ENCODE assay signal across 22 mouse cellular contexts in the genomic region with DNA sequence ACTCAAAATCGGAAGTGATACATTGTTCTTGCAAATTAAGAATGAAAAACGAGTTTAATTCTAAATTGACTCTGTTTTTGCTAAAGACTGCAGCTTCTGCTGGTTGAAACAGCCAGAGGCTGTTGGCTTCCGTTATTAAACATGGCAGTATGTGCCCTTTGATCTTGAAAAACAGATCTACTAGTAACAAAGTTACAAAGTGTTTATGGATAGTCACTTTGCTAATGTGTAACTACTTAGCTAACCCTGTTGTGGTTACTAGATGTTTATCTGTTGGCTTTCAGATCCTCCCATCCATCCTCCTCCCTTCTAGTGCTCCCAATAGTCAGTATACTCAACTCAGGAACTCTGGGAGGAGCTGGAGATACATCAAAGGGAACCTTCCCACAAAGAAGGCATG. TPM values are rescaled to one million over a fixed set of nuclear protein-coding genes. Genes with fewer than 3 reads are reported as not detected.
"Had no signal": no experiment of that assay in that cellular context is flagged by ENCODE, and none has a peak within 500 bp of the region (broad histone marks: within the 10 kb centered on the region; RNA-seq: fewer than 3 reads in every experiment).

No protein-coding gene starts in this region.

- H3K27me3 ChIP-seq: limb, embryonic 12.5 days; limb, embryonic 15.5 days; liver, embryonic 15.5 days; midbrain, embryonic 12.5 days; midbrain, embryonic 15.5 days; neural tube, embryonic 12.5 days; neural tube, embryonic 15.5 days had no signal

- H3K4me3 ChIP-seq: layer of hippocampus, adult 2 months; left cerebral cortex, adult 2 months; limb, embryonic 12.5 days; limb, embryonic 15.5 days; liver, embryonic 15.5 days; midbrain, embryonic 12.5 days; midbrain, embryonic 15.5 days; neural tube, embryonic 12.5 days; neural tube, embryonic 15.5 days had no signal

- H3K36me3 ChIP-seq: limb, embryonic 12.5 days; limb, embryonic 15.5 days; liver, embryonic 15.5 days; midbrain, embryonic 12.5 days; midbrain, embryonic 15.5 days; neural tube, embryonic 12.5 days; neural tube, embryonic 15.5 days had no signal

- H3K9ac ChIP-seq: limb, embryonic 12.5 days; limb, embryonic 15.5 days; liver, embryonic 15.5 days; lung, embryonic 14.5 days; midbrain, embryonic 12.5 days; midbrain, embryonic 15.5 days; neural tube, embryonic 12.5 days; neural tube, embryonic 15.5 days had no signal

- DNase-seq: kidney, postnatal 14 days; layer of hippocampus, postnatal 36 days; lung, embryonic 14.5 days; right cerebral cortex, adult 18-20 months; right cerebral cortex, postnatal 14 days; right cerebral cortex, postnatal 4 days; thymus, adult 2 months; thymus, postnatal 25 days had no signal

- H3K4me2 ChIP-seq: limb, embryonic 12.5 days; limb, embryonic 15.5 days; liver, embryonic 15.5 days; lung, embryonic 14.5 days; midbrain, embryonic 12.5 days; midbrain, embryonic 15.5 days; neural tube, embryonic 12.5 days; neural tube, embryonic 15.5 days had no signal

- ATAC-seq: hindbrain, postnatal 0 days; intestine, postnatal 0 days; lung, postnatal 0 days; midbrain, embryonic 15.5 days had no signal

- H3K4me1 ChIP-seq: limb, embryonic 12.5 days; limb, embryonic 15.5 days; liver, embryonic 15.5 days; midbrain, embryonic 12.5 days; neural tube, embryonic 12.5 days; neural tube, embryonic 15.5 days had no signal

- H3K9me3 ChIP-seq: limb, embryonic 12.5 days; limb, embryonic 15.5 days; liver, embryonic 15.5 days; midbrain, embryonic 12.5 days; midbrain, embryonic 15.5 days; neural tube, embryonic 12.5 days; neural tube, embryonic 15.5 days had no signal

- H3K27ac ChIP-seq: hindbrain, postnatal 0 days; layer of hippocampus, adult 2 months; left cerebral cortex, adult 2 months; limb, embryonic 12.5 days; limb, embryonic 15.5 days; liver, embryonic 15.5 days; macrophage; midbrain, embryonic 12.5 days; midbrain, embryonic 15.5 days; neural tube, embryonic 12.5 days; neural tube, embryonic 15.5 days; stomach, postnatal 0 days had no signal

RNA-seq across cellular contexts. Expression of a gene that starts 27.4 kb away (rescaled TPM):
- polyA plus RNA-seq: macrophage had no signal
